Mouse (Mus musculus) right cerebral cortex, postnatal 36 days (tissue): ENCODE measurements around the gene Elmo1.
A peak's percentile ranks its signal among the peaks of the same experiment; 100 is the strongest.

Experiments used
- DNase-seq, 2 experiments: peaks; one replicate each; pipeline ENCODE4 v3.0.0; 2022; ENCODE audit warnings: low spot score in 2 of 2, mixed read lengths in 1 of 2

The Elmo1 gene

GRCm38 (mm10) chr13:20157059-20157458 lies 66.7 kb downstream of the Elmo1 start:
- DNase-seq: no peak

- no peak for DNase-seq
These were observed 67.1 kb downstream of the Elmo1 start for GRCm38 (mm10) chr13:20157529-20157928.

GRCm38 (mm10) chr13:20163339-20163954 lies 73.1 kb downstream of the Elmo1 start:
- no peak for DNase-seq

- DNase-seq: no peak
These were observed 74.4 kb downstream of the Elmo1 start for GRCm38 (mm10) chr13:20164837-20165236.

GRCm38 (mm10) chr13:20173987-20174654 lies 83.7 kb downstream of the Elmo1 start:
- no peak for DNase-seq

GRCm38 (mm10) chr13:20174655-20175280 lies 84.4 kb downstream of the Elmo1 start:
- no peak for DNase-seq

GRCm38 (mm10) chr13:20180738-20181137 lies 90.3 kb downstream of the Elmo1 start:
- no peak for DNase-seq

GRCm38 (mm10) chr13:20181321-20181720 lies 90.9 kb downstream of the Elmo1 start:
- DNase-seq: no peak

- no peak for DNase-seq
These were observed 91.9 kb downstream of the Elmo1 start for GRCm38 (mm10) chr13:20182239-20182825.

GRCm38 (mm10) chr13:20183512-20184238 lies 93.3 kb downstream of the Elmo1 start:
- peak; percentile 31 to 36 for DNase-seq

- no peak for DNase-seq
These were observed 94.0 kb downstream of the Elmo1 start for GRCm38 (mm10) chr13:20184239-20185033.

GRCm38 (mm10) chr13:20185034-20185846 lies 94.8 kb downstream of the Elmo1 start:
- DNase-seq: no peak

GRCm38 (mm10) chr13:20185847-20186213 lies 95.4 kb downstream of the Elmo1 start:
- no peak for DNase-seq

GRCm38 (mm10) chr13:20187647-20188046 lies 97.3 kb downstream of the Elmo1 start:
- DNase-seq: no peak

GRCm38 (mm10) chr13:20192009-20192584 lies 101.7 kb downstream of the Elmo1 start:
- DNase-seq: no peak

GRCm38 (mm10) chr13:20200582-20200981 lies 110.2 kb downstream of the Elmo1 start:
- no peak for DNase-seq

- DNase-seq: no peak
These were observed 112.2 kb downstream of the Elmo1 start for GRCm38 (mm10) chr13:20202617-20203016.

GRCm38 (mm10) chr13:20204165-20204564 lies 113.8 kb downstream of the Elmo1 start:
- DNase-seq: no peak

GRCm38 (mm10) chr13:20205007-20205745 lies 114.8 kb downstream of the Elmo1 start:
- DNase-seq: no peak
